Mouse (Mus musculus): Measurements from ENCODE around the gene Ccdc85c.

DNA sequence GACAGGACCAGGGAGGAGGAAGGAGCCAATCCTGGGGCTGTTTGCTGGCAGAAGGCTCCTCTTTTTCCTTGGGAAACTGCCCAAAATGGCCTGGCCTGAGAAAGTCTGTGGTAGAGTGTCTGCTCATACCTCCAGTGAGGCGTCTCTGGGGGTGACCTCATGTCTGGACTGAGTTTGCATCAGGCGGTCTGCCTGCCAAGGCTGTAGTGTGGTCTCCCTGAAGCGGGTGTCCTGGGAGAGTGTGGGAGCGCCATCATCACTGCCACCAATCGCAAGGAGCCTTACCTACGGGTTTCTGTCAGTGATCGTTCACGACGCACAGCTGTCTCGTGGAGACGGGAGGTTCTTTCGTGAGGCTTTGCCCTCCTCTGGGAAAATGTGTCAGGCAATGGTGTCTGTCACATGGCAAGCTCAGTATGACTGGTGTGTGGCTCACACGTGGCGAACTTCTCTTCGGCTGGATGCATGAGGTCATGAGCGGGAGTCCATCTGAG, 33.2 kb upstream of the Ccdc85c start:
- TF ChIP-seq POLR2A (IDR thresholded peaks at IDR 0.05; ENCODE audit: low read depth, low read length) (no peak), CTCF (IDR thresholded peaks at IDR 0.05; ENCODE audit: extremely low read depth, insufficient read depth, insufficient read length, insufficient replicate concordance) (no peak)
